Mouse (Mus musculus): ENCODE measurements around the gene Mto1. TPM values are rescaled to one million over a fixed set of nuclear protein-coding genes. Genes with fewer than 3 reads are reported as not detected.

The Mto1 gene
- total and polyA plus RNA-seq, 3 experiments, result 13.8 to 22.9 (median 22.5) TPM

DNA sequence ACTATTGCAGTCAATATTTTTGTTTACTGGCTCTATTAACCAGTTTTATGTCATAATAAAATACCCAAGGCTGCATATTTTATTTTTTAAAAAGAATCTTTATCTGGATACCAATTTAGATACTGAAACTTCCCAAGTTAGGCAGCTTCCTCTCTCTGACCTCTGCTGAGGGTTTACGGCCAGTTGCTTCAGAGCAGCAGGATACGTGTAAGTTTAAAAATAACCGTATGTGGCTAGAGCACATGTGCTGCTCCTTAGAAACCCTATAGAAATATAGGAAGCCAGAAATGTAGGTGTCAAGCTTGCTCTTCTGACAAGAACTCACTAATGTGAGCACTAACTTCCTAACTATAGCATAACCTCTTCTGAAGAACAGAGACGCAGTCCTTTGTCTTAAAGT, 15.3 kb downstream of the Mto1 start:
- Histone ChIP-seq H3K9me3 (replicated peaks; ENCODE audit: low read length) (no peaks in the 10 kb centered on the region), H3K27ac (ENCODE audit: insufficient read depth, low read depth) (no peak overlapping the region), H3K9ac (ENCODE audit: insufficient read depth, low read depth) (no peak overlapping the region), H3K4me2 (ENCODE audit: insufficient read depth, low read depth, poor library complexity, severe bottlenecking) (no peak overlapping the region), H3K79me2 (replicated peaks; ENCODE audit: control insufficient read depth, extremely low read depth, insufficient read depth, poor library complexity, severe bottlenecking) (no peaks in the 10 kb centered on the region), H3K4me3 (replicated peaks in 1 of 3; ENCODE audit: low read depth in 2 of 3, low read length in 2 of 3, poor library complexity in 1 of 3) (no peak overlapping the region), H3K4me1 (ENCODE audit: control insufficient read depth in 1 of 2, insufficient read depth in 2 of 2) (peaks cover 2 to 19% of the 10 kb centered on the region in 2 experiments; a peak in 3 of 4 replicates), H3K27me3 (replicated peaks) (no peaks in the 10 kb centered on the region), H3K36me3 (replicated peaks in 1 of 2; ENCODE audit: control insufficient read depth in 1 of 2, insufficient read depth in 1 of 2, low read length in 1 of 2) (peaks cover 54 to 78% of the 10 kb centered on the region in 2 experiments)
- no peak for TF ChIP-seq HCFC1 (IDR thresholded peaks at IDR 0.05; ENCODE audit: low read depth, low read length)
- peak; percentile 14 for DNase-seq (ENCODE audit: extremely low read depth)
- in situ Hi-C loops (cut with MboI; ENCODE audit: low pct_ligation_motif_present, low pct_unique_long_range_greater_than_20kb, low sequenced_read_pairs), result no loop called here
- dilution Hi-C loops (cut with MboI; ENCODE audit: extremely low pct_ligation_motif_present, extremely low pct_unique_long_range_greater_than_20kb, low sequenced_read_pairs), result no loop called here

- Histone ChIP-seq H3K27me3 (replicated peaks) (no peaks in the 10 kb centered on the region), H3K36me3 (replicated peaks in 1 of 2; ENCODE audit: control insufficient read depth in 1 of 2, insufficient read depth in 1 of 2, low read length in 1 of 2) (peaks cover 55 to 78% of the 10 kb centered on the region in 2 experiments), H3K4me1 (ENCODE audit: control insufficient read depth in 1 of 2, insufficient read depth in 2 of 2) (peaks cover 2 to 14% of the 10 kb centered on the region in 2 experiments; a peak in 3 of 4 replicates), H3K9me3 (replicated peaks; ENCODE audit: low read length) (no peaks in the 10 kb centered on the region), H3K27ac (ENCODE audit: insufficient read depth, low read depth) (no peak overlapping the region), H3K79me2 (replicated peaks; ENCODE audit: control insufficient read depth, extremely low read depth, insufficient read depth, poor library complexity, severe bottlenecking) (no peaks in the 10 kb centered on the region), H3K4me3 (replicated peaks in 1 of 3; ENCODE audit: low read depth in 2 of 3, low read length in 2 of 3, poor library complexity in 1 of 3) (no peak overlapping the region), H3K9ac (ENCODE audit: insufficient read depth, low read depth) (no peak overlapping the region), H3K4me2 (ENCODE audit: insufficient read depth, low read depth, poor library complexity, severe bottlenecking) (no peak overlapping the region)
- in situ Hi-C loops (cut with MboI; ENCODE audit: low pct_ligation_motif_present, low pct_unique_long_range_greater_than_20kb, low sequenced_read_pairs), result no loop called here
- dilution Hi-C loops (cut with MboI; ENCODE audit: extremely low pct_ligation_motif_present, extremely low pct_unique_long_range_greater_than_20kb, low sequenced_read_pairs), result no loop called here
- TF ChIP-seq EP300 (IDR thresholded peaks at IDR 0.05; ENCODE audit: low read length), result no peak
- no peak for TF ChIP-seq CHD1 (IDR thresholded peaks at IDR 0.05; ENCODE audit: low read depth, low read length)
- TF ChIP-seq CHD2 (IDR thresholded peaks at IDR 0.05; ENCODE audit: low read length), result no peak
- no peak for DNase-seq (ENCODE audit: extremely low read depth)
Observed at GRCm38 (mm10) chr9:78465725-78466124, 17.7 kb downstream of the Mto1 start.

GRCm38 (mm10) chr9:78473588-78473987, 25.6 kb downstream of the Mto1 start:
- H3K27me3 ChIP-seq (replicated peaks), result no peaks in the 10 kb centered on the region
- dilution Hi-C loops (cut with MboI; ENCODE audit: extremely low pct_ligation_motif_present, extremely low pct_unique_long_range_greater_than_20kb, low sequenced_read_pairs), result no loop called here
- peak; percentile 14; the same call in 1 of the 2 replicates for TF ChIP-seq CHD2 (IDR thresholded peaks at IDR 0.05; ENCODE audit: low read length)
- TF ChIP-seq CHD1 (IDR thresholded peaks at IDR 0.05; ENCODE audit: low read depth, low read length), result no peak
- peak; percentile 40; the same call in 1 of the 2 replicates for TF ChIP-seq ZMIZ1 (IDR thresholded peaks at IDR 0.05; ENCODE audit: low read depth, low read length)
- H3K4me1 ChIP-seq (ENCODE audit: control insufficient read depth in 1 of 2, insufficient read depth in 2 of 2), result peaks cover 0 to 7% of the 10 kb centered on the region in 2 experiments; a peak in 2 of 4 replicates
- H3K4me3 ChIP-seq (replicated peaks in 1 of 3; ENCODE audit: low read depth in 2 of 3, low read length in 2 of 3, poor library complexity in 1 of 3), result no peak overlapping the region
- DNase-seq (ENCODE audit: extremely low read depth), result no peak
- in situ Hi-C loops (cut with MboI; ENCODE audit: low pct_ligation_motif_present, low pct_unique_long_range_greater_than_20kb, low sequenced_read_pairs), result no loop called here
- H3K79me2 ChIP-seq (replicated peaks; ENCODE audit: control insufficient read depth, extremely low read depth, insufficient read depth, poor library complexity, severe bottlenecking), result peaks cover 4% of the 10 kb centered on the region
- no peak overlapping the region for H3K27ac ChIP-seq (ENCODE audit: insufficient read depth, low read depth)
- H3K9ac ChIP-seq (ENCODE audit: insufficient read depth, low read depth), result no peak overlapping the region
- H3K4me2 ChIP-seq (ENCODE audit: insufficient read depth, low read depth, poor library complexity, severe bottlenecking), result no peak overlapping the region
- H3K36me3 ChIP-seq (replicated peaks in 1 of 2; ENCODE audit: control insufficient read depth in 1 of 2, insufficient read depth in 1 of 2, low read length in 1 of 2), result peaks cover 61 to 72% of the 10 kb centered on the region in 2 experiments
- no peaks in the 10 kb centered on the region for H3K9me3 ChIP-seq (replicated peaks; ENCODE audit: low read length)

GRCm38 (mm10) chr9:78474270-78474669, 26.3 kb downstream of the Mto1 start:
- H3K9ac ChIP-seq (ENCODE audit: insufficient read depth, low read depth), result no peak overlapping the region
- H3K27ac ChIP-seq (ENCODE audit: insufficient read depth, low read depth), result no peak overlapping the region
- TF ChIP-seq NELFE (IDR thresholded peaks at IDR 0.05; ENCODE audit: low read depth, low read length), result no peak
- no peak for TF ChIP-seq E2F4 (IDR thresholded peaks at IDR 0.05; ENCODE audit: insufficient replicate concordance, low read depth, low read length)
- no peak for TF ChIP-seq CHD2 (IDR thresholded peaks at IDR 0.05; ENCODE audit: low read length)
- TF ChIP-seq UBTF (IDR thresholded peaks at IDR 0.05; ENCODE audit: low read depth, low read length), result no peak
- TF ChIP-seq BHLHE40 (IDR thresholded peaks at IDR 0.05; ENCODE audit: low read depth, low read length), result no peak
- no peak for TF ChIP-seq ZMIZ1 (IDR thresholded peaks at IDR 0.05; ENCODE audit: low read depth, low read length)
- TF ChIP-seq USF1 (IDR thresholded peaks at IDR 0.05; ENCODE audit: low read depth, low read length), result no peak
- DNase-seq (ENCODE audit: extremely low read depth), result no peak
- peaks cover 0 to 7% of the 10 kb centered on the region in 2 experiments; a peak in 2 of 4 replicates for H3K4me1 ChIP-seq (ENCODE audit: control insufficient read depth in 1 of 2, insufficient read depth in 2 of 2)
- dilution Hi-C loops (cut with MboI; ENCODE audit: extremely low pct_ligation_motif_present, extremely low pct_unique_long_range_greater_than_20kb, low sequenced_read_pairs), result no loop called here
- no peaks in the 10 kb centered on the region for H3K27me3 ChIP-seq (replicated peaks)
- no peaks in the 10 kb centered on the region for H3K9me3 ChIP-seq (replicated peaks; ENCODE audit: low read length)
- H3K4me3 ChIP-seq (replicated peaks in 1 of 3; ENCODE audit: low read depth in 2 of 3, low read length in 2 of 3, poor library complexity in 1 of 3), result no peak overlapping the region
- in situ Hi-C loops (cut with MboI; ENCODE audit: low pct_ligation_motif_present, low pct_unique_long_range_greater_than_20kb, low sequenced_read_pairs), result no loop called here
- peaks cover 61 to 70% of the 10 kb centered on the region in 2 experiments for H3K36me3 ChIP-seq (replicated peaks in 1 of 2; ENCODE audit: control insufficient read depth in 1 of 2, insufficient read depth in 1 of 2, low read length in 1 of 2)
- peaks cover 11% of the 10 kb centered on the region for H3K79me2 ChIP-seq (replicated peaks; ENCODE audit: control insufficient read depth, extremely low read depth, insufficient read depth, poor library complexity, severe bottlenecking)
- H3K4me2 ChIP-seq (ENCODE audit: insufficient read depth, low read depth, poor library complexity, severe bottlenecking), result no peak overlapping the region
